ENCODE assay signal across 24 mouse cellular contexts in the genomic region with DNA sequence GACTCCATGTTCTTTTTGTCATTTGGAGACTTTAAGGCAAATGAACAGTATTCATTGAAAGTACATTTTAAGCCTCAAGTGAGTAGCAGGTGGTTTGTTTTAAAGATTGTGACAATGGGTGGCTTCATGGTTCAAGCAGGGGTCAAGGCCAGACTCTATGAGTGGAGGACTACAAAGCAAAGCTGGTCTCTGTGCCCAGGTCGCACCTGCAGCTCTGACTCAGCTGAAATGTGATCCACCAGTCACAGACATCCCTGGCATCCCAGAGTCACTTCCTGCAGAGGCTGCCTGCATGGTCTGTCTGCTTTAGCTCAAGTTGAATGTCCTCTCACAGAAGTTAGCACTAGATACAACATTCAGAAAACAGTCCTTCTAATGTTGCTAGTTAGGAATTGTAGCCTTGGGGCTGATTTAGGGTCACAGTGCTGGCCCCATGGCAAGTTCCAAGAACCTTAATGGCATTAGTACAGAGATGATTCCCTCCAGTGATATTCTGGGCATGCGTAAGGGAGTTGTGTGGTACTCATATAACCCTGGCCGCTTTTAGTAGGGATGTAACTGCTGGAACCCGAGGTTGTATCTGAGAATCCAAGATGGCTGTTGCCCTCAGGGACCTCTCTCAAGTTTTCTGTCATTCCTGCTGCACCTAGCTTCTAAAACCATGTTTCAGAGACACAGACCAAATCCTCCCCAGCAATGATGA. TPM values are rescaled to one million over a fixed set of nuclear protein-coding genes. Genes with fewer than 3 reads are reported as not detected.
A peak's percentile ranks its signal among the peaks of the same experiment; 100 is the strongest.
DNase-seq lines count a peak whose midpoint lies in the region; ATAC-seq and TF ChIP-seq lines count a peak whose summit lies in the region.
"Had no signal": no experiment of that assay in that cellular context is flagged by ENCODE, and none has a peak within 500 bp of the region (broad histone marks: within the 10 kb centered on the region; RNA-seq: fewer than 3 reads in every experiment).

No protein-coding gene starts in this region.

- H3K4me3 ChIP-seq in gastrocnemius, adult 2 months = no peak overlapping the region
- peak overlapping the region; percentile 9 for H3K4me3 ChIP-seq in megakaryocyte, embryonic 14.5 days (replicated peaks)
- H3K4me3 ChIP-seq: embryonic facial prominence, embryonic 12.5 days; erythroblast, embryonic 14.5 days; forebrain, embryonic 13.5 days; heart, embryonic 10.5 days; hindbrain, embryonic 12.5 days; left cerebral cortex, adult 2 months; limb, embryonic 10.5 days had no signal

- H3K27ac ChIP-seq in gastrocnemius, adult 2 months = peak overlapping the region; percentile 20; the same call in 1 of the 2 replicates
- H3K27ac ChIP-seq: embryonic facial prominence, embryonic 12.5 days; forebrain, embryonic 13.5 days; heart, embryonic 10.5 days; hindbrain, embryonic 12.5 days; left cerebral cortex, adult 2 months; limb, embryonic 10.5 days had no signal

- no peak for ATAC-seq in megakaryocyte, adult 5-6 weeks (ENCODE audit: poor library complexity, severe bottlenecking)
- ATAC-seq: forebrain, embryonic 13.5 days; liver, postnatal 0 days; midbrain, embryonic 16.5 days had no signal

- H3K4me1 ChIP-seq in megakaryocyte, embryonic 14.5 days = peaks cover 37% of the 10 kb centered on the region
- H3K4me1 ChIP-seq: forebrain, embryonic 13.5 days had no signal

- no peak for TF ChIP-seq CTCF in gastrocnemius, adult 2 months (IDR thresholded peaks at IDR 0.05)

- H3K27me3 ChIP-seq in megakaryocyte, embryonic 14.5 days (replicated peaks) = no peaks in the 10 kb centered on the region
- H3K27me3 ChIP-seq: embryonic facial prominence, embryonic 12.5 days; forebrain, embryonic 13.5 days; hindbrain, embryonic 12.5 days had no signal

- peaks cover 41% of the 10 kb centered on the region for H3K36me3 ChIP-seq in megakaryocyte, embryonic 14.5 days (replicated peaks; ENCODE audit: low read length)
- H3K36me3 ChIP-seq: hindbrain, embryonic 12.5 days had no signal

- H3K9me3 ChIP-seq in megakaryocyte, embryonic 14.5 days = no peaks in the 10 kb centered on the region
- H3K9me3 ChIP-seq: embryonic facial prominence, embryonic 12.5 days; forebrain, embryonic 13.5 days; heart, embryonic 10.5 days; hindbrain, embryonic 12.5 days; limb, embryonic 10.5 days had no signal

- intact Hi-C loops in gastrocnemius, adult 2 months (cut with DNase I) = no loop called here
- intact Hi-C loops in gastrocnemius, postnatal 14 days (cut with DNase I; ENCODE audit: low total_unique reads) = no loop called here
- intact Hi-C loops in left cerebral cortex, postnatal 10 days (cut with DNase I) = no loop called here

- no peak for DNase-seq in gastrocnemius, adult 2 months
- DNase-seq in gastrocnemius, postnatal 14 days = no peak
- DNase-seq in R1 (ENCODE audit: low read depth, low spot score) = peak; percentile 63
- no peak for DNase-seq in left cerebral cortex, postnatal 10 days (ENCODE audit: extremely low spot score in 1 of 2, low spot score in 2 of 2)
- DNase-seq in natural killer cell, adult 2 months (ENCODE audit: low spot score in 2 of 2) = no peak
- DNase-seq in ovary, postnatal 36 days (ENCODE audit: low spot score) = no peak
- DNase-seq: cerebellum, adult 9-10 months; gastrocnemius, postnatal 36 days; kidney, postnatal 10 days; right cerebral cortex, adult 18-20 months had no signal

RNA-seq across cellular contexts. Expression of gene Siah2, which starts 19.6 kb away (rescaled TPM):
- total RNA-seq in gastrocnemius, adult 2 months (2021) = 10 to 100 TPM in 1 of 2 experiments, 1 to 10 TPM in 1; 8.3 to 11.8 TPM
- total RNA-seq in gastrocnemius, postnatal 14 days (2021) = 10 to 100 TPM in 1 of 2 experiments, 1 to 10 TPM in 1; 7.0 to 10.1 TPM
- 28.3 and 77.4 TPM in 2 replicates for polyA plus RNA-seq in megakaryocyte, embryonic 14.5 days (2012; ENCODE audit: insufficient read depth, low replicate concordance)
- total RNA-seq in megakaryocyte, adult 5-6 weeks (2015) = 30.1 and 33.6 TPM in 2 replicates
- total RNA-seq in megakaryocyte, adult 5-6 weeks (2017) = 20.1 and 24.1 TPM in 2 replicates
- 10 to 100 TPM; 17.8 to 19.2 TPM for total RNA-seq in left cerebral cortex, postnatal 10 days (2021)

RNA-seq across cellular contexts. Expression of gene Erich6, which starts 35.6 kb away (rescaled TPM):
- not detected for total RNA-seq in gastrocnemius, adult 2 months (2021)
- under 1 TPM; 0.13 to 0.14 TPM for total RNA-seq in gastrocnemius, postnatal 14 days (2021)
- not detected in 2 replicates for polyA plus RNA-seq in megakaryocyte, embryonic 14.5 days (2012; ENCODE audit: insufficient read depth, low replicate concordance)
- not detected in 2 replicates for total RNA-seq in megakaryocyte, adult 5-6 weeks (2015)
- total RNA-seq in megakaryocyte, adult 5-6 weeks (2017) = not detected in 2 replicates
- total RNA-seq in left cerebral cortex, postnatal 10 days (2021) = 1 to 10 TPM; 1.5 to 1.9 TPM
- total RNA-seq: gastrocnemius, postnatal 36 days; liver, adult 2 months had no signal
- polyA plus RNA-seq: embryonic facial prominence, embryonic 12.5 days; erythroblast, embryonic 14.5 days; heart, postnatal 0 days; limb, embryonic 10.5 days; liver, adult 2 months; liver, postnatal 0 days; neural tube, embryonic 11.5 days had no signal
